Mouse (Mus musculus): ENCODE measurements around the gene Slc9a8. TPM values are rescaled to one million over a fixed set of nuclear protein-coding genes. Genes with fewer than 3 reads are reported as not detected.

Slc9a8 gene
- polyA plus RNA-seq, 1 experiment from 2014 or later, result 10.4 TPM

DNA sequence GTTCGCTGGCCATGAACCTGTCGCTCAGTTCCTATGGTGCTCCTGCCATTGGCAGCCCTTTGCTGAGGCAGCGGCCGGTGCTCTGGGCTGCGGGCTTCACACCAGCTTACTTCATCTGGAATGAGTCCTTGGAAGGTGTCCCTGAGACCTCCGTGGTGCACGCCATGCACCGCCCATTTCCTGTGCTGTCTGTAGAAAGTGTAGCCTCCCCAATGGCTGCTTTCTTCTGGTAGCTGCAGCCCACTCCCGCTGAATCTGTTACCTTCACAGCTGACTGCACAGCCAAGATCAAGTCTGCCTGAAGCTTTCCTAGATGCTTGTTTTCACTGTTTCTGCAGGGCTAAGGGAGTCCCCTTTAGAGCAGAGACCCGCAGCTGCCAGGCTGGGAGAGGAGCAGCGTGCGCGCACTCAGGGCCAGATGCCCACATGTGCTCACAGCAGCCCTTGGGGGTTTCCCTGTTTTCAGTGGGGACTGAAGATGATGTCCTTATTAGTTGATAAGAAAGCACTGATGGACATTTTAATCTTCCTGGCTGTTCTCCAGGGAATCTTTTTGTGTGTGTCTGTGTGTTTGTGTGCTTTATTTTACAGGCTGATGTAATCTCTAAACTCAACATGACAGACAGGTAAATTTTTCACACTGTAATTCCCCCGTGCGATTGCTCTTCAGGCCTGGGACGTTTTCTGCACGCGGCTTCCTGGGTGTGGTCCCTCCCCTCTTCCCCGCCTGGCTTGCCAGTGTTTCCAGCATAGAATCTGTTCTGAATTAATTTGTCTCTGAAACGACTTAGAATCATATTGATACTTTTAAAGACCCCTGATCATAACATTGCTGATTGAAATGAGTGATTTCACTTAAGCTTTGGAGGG is 24.6 kb downstream of the Slc9a8 start:
- no peak for DNase-seq (ENCODE audit: low spot score)
- H3K27me3 ChIP-seq (ENCODE audit: control insufficient read depth, insufficient read depth, low read length), result no peaks in the 10 kb centered on the region
- no peak overlapping the region for H3K9ac ChIP-seq (ENCODE audit: low read length)
- no peaks in the 10 kb centered on the region for H3K4me1 ChIP-seq (replicated peaks; ENCODE audit: control insufficient read depth, insufficient read depth)
- H3K9me3 ChIP-seq (ENCODE audit: control insufficient read depth, low read length), result no peaks in the 10 kb centered on the region
- no peak overlapping the region for H3K4me2 ChIP-seq (replicated peaks; ENCODE audit: low read depth)
- H3K27ac ChIP-seq (replicated peaks), result no peak overlapping the region
- TF ChIP-seq CTCF (IDR thresholded peaks at IDR 0.05; ENCODE audit: low read depth), result no peak
- TF ChIP-seq EP300 (optimal IDR thresholded peaks at IDR 0.05), result no peak
- peaks cover 3% of the 10 kb centered on the region; the same call in 1 of the 2 replicates for H3K36me3 ChIP-seq (ENCODE audit: control insufficient read depth, insufficient read depth, low read length)
- WGBS, result 73% methylated on average over 20 of the region's 20 CpGs
- ATAC-seq (ENCODE audit: low FRiP score, low TSS enrichment), result no peak
- H3K4me3 ChIP-seq (ENCODE audit: low read depth, low read length), result no peak overlapping the region

- Histone ChIP-seq H3K4me3 (ENCODE audit: low read depth, low read length) (no peak overlapping the region), H3K4me1 (replicated peaks; ENCODE audit: control insufficient read depth, insufficient read depth) (no peaks in the 10 kb centered on the region), H3K4me2 (replicated peaks; ENCODE audit: low read depth) (no peak overlapping the region), H3K27me3 (ENCODE audit: control insufficient read depth, insufficient read depth, low read length) (no peaks in the 10 kb centered on the region), H3K9ac (ENCODE audit: low read length) (no peak overlapping the region), H3K36me3 (ENCODE audit: control insufficient read depth, insufficient read depth, low read length) (peaks cover under 1% of the 10 kb centered on the region; the same call in 1 of the 2 replicates), H3K27ac (replicated peaks) (no peak overlapping the region), H3K9me3 (ENCODE audit: control insufficient read depth, low read length) (no peaks in the 10 kb centered on the region)
- TF ChIP-seq EP300 (optimal IDR thresholded peaks at IDR 0.05) (no peak), CTCF (IDR thresholded peaks at IDR 0.05; ENCODE audit: low read depth) (no peak)
- 86% methylated on average over 7 of the region's 7 CpGs for WGBS
- DNase-seq (ENCODE audit: low spot score) (no peak), ATAC-seq (ENCODE audit: low FRiP score, low TSS enrichment) (no peak)
Observed at GRCm38 (mm10) chr2:167447207-167447606, 25.7 kb downstream of the Slc9a8 start.

DNA sequence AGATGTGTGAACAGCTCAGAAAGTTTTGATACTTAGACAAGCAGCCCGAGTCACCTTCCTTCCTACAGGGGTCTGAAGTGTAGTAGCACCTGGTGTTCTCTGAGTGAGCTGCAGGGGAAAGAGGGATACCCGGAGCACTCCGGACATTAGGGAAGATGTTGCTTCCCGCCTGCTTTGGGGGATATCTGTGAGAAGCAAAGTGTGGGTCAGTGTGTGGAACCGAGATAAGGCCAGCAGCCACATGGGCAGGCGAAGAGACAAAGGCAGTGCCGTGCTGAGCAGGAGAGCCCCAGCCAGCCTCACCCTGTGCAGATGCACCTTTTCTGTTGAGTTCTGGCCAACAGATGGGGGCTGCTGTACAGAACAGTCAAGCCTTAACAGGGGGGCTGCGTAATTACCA is 26.1 kb downstream of the Slc9a8 start:
- H3K4me2 ChIP-seq (replicated peaks; ENCODE audit: low read depth), result no peak overlapping the region
- DNase-seq (ENCODE audit: low spot score) (no peak), ATAC-seq (ENCODE audit: low FRiP score, low TSS enrichment) (no peak)
- WGBS, result 90% methylated on average over 8 of the region's 8 CpGs
- no peaks in the 10 kb centered on the region for H3K9me3 ChIP-seq (ENCODE audit: control insufficient read depth, low read length)
- no peaks in the 10 kb centered on the region for H3K4me1 ChIP-seq (replicated peaks; ENCODE audit: control insufficient read depth, insufficient read depth)
- H3K27me3 ChIP-seq (ENCODE audit: control insufficient read depth, insufficient read depth, low read length), result no peaks in the 10 kb centered on the region
- H3K9ac ChIP-seq (ENCODE audit: low read length), result no peak overlapping the region
- TF ChIP-seq CTCF (IDR thresholded peaks at IDR 0.05; ENCODE audit: low read depth), result no peak
- no peak for TF ChIP-seq EP300 (optimal IDR thresholded peaks at IDR 0.05)
- no peak overlapping the region for H3K27ac ChIP-seq (replicated peaks)
- no peaks in the 10 kb centered on the region for H3K36me3 ChIP-seq (ENCODE audit: control insufficient read depth, insufficient read depth, low read length)
- no peak overlapping the region for H3K4me3 ChIP-seq (ENCODE audit: low read depth, low read length)

- Histone ChIP-seq H3K4me2 (replicated peaks; ENCODE audit: low read depth) (no peak overlapping the region), H3K9ac (ENCODE audit: low read length) (no peak overlapping the region), H3K27ac (replicated peaks) (0 out of 2 replicates have a peak overlapping the region, but pooled peaks have one; percentile 24), H3K36me3 (ENCODE audit: control insufficient read depth, insufficient read depth, low read length) (peaks cover 8% of the 10 kb centered on the region; the same call in 1 of the 2 replicates), H3K27me3 (ENCODE audit: control insufficient read depth, insufficient read depth, low read length) (no peaks in the 10 kb centered on the region), H3K9me3 (ENCODE audit: control insufficient read depth, low read length) (no peaks in the 10 kb centered on the region), H3K4me3 (ENCODE audit: low read depth, low read length) (no peak overlapping the region), H3K4me1 (replicated peaks; ENCODE audit: control insufficient read depth, insufficient read depth) (no peaks in the 10 kb centered on the region)
- 77% methylated on average over 21 of the region's 21 CpGs for WGBS
- DNase-seq (ENCODE audit: low spot score) (no peak), ATAC-seq (ENCODE audit: low FRiP score, low TSS enrichment) (peak; percentile 25; the same call in 1 of the 2 replicates)
- no peak for TF ChIP-seq EP300 (optimal IDR thresholded peaks at IDR 0.05)
- no peak for TF ChIP-seq CTCF (IDR thresholded peaks at IDR 0.05; ENCODE audit: low read depth)
Observed at GRCm38 (mm10) chr2:167449331-167450275, 28.1 kb downstream of the Slc9a8 start.

GRCm38 (mm10) chr2:167450647-167451046 is 29.1 kb downstream of the Slc9a8 start:
- no peaks in the 10 kb centered on the region for H3K9me3 ChIP-seq (ENCODE audit: control insufficient read depth, low read length)
- H3K27ac ChIP-seq (replicated peaks), result no peak overlapping the region
- ATAC-seq (ENCODE audit: low FRiP score, low TSS enrichment), result peak; percentile 28; the same call in 1 of the 2 replicates
- WGBS, result 88% methylated on average over 8 of the region's 8 CpGs
- H3K27me3 ChIP-seq (ENCODE audit: control insufficient read depth, insufficient read depth, low read length), result no peaks in the 10 kb centered on the region
- no peaks in the 10 kb centered on the region for H3K4me1 ChIP-seq (replicated peaks; ENCODE audit: control insufficient read depth, insufficient read depth)
- no peak overlapping the region for H3K4me3 ChIP-seq (ENCODE audit: low read depth, low read length)
- DNase-seq (ENCODE audit: low spot score), result no peak
- TF ChIP-seq CTCF (IDR thresholded peaks at IDR 0.05; ENCODE audit: low read depth) (peak; percentile 50), EP300 (optimal IDR thresholded peaks at IDR 0.05) (no peak)
- H3K9ac ChIP-seq (ENCODE audit: low read length), result no peak overlapping the region
- no peak overlapping the region for H3K4me2 ChIP-seq (replicated peaks; ENCODE audit: low read depth)
- H3K36me3 ChIP-seq (ENCODE audit: control insufficient read depth, insufficient read depth, low read length), result peaks cover 14% of the 10 kb centered on the region

Measured in stomach, postnatal 0 days (tissue).